Mouse (Mus musculus) cerebellum, adult 8-10 months (tissue): ENCODE data around the gene F12.

Experiments used
- DNase-seq: peaks from one replicate; pipeline ENCODE4 v3.0.0; 2022

Gene F12

GRCm38 (mm10) chr13:55426613-55427012, at the start of gene F12:
Gene F12 (minus strand): TSS chr13:55426793.
- no peak for DNase-seq

- no peak for DNase-seq
These were observed 49.7 kb upstream of the F12 start for GRCm38 (mm10) chr13:55476256-55476655.

DNA sequence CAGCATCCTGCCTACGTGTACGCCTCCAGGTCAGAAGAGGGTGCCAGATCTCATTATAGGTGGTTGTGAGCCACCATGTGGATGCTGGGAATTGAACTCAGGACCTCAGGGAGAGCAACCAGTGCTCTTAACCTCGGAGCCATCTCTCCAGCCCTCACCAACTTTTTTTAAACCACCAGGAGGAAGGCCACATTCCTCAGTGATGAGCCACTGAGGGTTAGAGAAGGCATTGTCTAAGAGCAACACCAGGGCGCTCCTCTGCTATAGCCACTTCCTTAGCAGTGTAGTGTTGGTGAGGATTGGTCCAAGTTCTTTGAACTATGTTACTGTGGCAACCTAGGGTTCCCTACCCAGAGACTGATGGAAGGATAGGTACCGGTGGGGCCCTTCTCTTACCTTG, 49.2 kb upstream of the F12 start:
- DNase-seq: no peak

GRCm38 (mm10) chr13:55474621-55475069, 48.1 kb upstream of the F12 start:
- DNase-seq: no peak

- no peak for DNase-seq
These were observed 47.4 kb upstream of the F12 start for GRCm38 (mm10) chr13:55473961-55474360.

DNA sequence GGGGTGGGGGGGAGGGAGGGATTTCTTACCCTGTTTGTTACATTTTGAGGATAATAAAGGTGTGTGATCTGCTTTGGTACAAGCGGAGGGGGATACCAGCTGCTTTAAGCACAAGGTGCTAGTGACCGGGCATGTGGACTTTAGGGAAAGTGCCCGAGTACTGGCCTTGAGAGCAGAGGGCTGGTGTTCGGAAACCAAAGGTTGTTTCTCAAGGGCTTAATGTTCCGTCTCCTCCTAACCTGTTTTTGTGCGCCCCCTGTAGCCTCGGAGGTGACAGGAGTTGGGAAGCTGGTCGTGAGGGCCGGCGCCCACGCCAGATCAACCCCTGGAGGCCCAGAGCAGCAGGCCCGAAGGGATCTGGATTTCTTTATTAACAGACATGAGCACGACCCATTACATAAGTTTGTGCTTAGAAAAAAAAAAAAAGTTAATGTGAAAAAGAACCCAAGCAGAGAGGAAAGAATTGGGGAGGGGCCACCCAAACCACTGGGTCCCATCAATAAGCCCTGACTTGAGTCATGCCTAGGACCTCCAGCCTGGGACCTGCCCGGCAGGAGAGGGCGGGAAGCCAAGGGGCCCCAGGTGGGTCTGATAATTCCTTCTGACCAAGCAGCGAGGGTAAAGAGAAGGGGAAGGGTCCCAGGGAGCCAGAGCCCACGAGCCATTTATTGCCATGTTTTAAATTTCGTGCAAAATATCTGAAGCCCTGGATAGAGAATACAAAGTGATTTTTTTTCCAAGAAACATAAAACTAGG, 46.7 kb upstream of the F12 start:
- DNase-seq: no peak

- DNase-seq: peak; percentile 65
These were observed 45.8 kb upstream of the F12 start for GRCm38 (mm10) chr13:55472132-55473022.

GRCm38 (mm10) chr13:55471819-55472131, 45.2 kb upstream of the F12 start:
- DNase-seq: no peak

DNA sequence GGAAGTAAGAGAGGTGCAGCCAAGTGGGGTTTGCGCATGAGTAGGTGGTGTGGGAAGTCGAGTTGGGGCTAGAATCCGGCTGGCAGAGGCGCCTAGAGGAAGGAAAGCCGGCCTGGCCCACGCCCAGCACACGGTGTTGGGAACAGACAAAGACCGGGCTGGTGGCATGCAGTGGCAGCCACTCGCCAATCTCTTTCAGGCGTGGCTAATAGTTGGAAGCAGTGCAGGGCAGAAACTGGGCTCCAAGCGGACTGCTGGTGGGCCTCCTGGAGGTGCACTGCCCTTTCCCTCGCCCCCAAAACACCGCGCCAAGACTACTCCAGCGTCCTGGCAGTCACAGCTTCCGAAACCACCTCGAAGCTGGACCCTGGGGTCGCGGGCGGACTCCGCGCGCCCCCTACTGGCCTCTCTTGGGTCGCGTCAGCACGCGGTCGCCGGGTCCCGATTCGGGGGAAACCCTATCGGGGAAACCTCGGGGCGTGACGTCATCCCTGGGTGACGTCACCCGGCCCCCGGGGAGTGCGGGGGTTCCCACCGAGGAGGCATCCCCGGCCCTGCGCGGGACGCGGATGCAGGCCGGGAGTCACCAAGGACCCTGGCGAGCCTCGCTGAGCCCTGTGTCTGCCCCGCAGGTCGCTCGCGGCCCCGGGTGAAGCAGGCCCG, 44.7 kb upstream of the F12 start:
- peak; percentile 83 for DNase-seq

GRCm38 (mm10) chr13:55470372-55470771, 43.8 kb upstream of the F12 start:
- DNase-seq: peak; percentile 84

DNA sequence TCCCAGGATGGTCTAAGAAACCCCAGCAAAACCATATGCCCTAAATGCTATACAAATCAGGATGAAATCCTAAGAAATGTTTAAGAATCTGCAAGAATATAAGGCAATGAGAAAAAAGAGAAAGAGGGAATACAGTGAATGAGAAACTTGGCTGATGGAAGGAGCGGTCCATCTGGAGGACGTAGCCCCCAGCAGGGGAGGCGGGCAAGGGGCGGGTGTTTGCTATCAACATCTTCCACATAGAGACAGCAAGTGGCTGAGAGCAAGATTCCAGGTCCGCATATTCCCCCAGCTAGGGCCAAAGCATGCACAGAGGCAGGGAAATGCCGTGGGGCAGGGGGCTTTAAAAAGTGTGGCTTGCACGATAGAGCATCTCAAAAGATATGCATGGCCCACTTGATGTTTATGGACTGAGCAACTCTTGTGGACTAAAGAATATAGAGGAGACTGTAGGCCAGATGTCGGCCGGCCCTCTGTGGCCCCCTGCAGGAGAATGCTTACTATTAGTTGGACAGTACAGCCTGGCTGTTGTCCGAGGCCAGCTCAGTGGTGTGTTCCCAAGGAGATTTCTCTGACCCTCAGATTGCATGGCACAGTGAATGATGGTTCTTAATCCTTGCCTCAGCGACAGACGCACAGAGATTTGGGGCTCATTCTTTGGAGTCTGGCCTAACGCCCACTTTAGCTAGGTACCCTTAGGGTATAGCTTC, 42.4 kb upstream of the F12 start:
- no peak for DNase-seq

DNA sequence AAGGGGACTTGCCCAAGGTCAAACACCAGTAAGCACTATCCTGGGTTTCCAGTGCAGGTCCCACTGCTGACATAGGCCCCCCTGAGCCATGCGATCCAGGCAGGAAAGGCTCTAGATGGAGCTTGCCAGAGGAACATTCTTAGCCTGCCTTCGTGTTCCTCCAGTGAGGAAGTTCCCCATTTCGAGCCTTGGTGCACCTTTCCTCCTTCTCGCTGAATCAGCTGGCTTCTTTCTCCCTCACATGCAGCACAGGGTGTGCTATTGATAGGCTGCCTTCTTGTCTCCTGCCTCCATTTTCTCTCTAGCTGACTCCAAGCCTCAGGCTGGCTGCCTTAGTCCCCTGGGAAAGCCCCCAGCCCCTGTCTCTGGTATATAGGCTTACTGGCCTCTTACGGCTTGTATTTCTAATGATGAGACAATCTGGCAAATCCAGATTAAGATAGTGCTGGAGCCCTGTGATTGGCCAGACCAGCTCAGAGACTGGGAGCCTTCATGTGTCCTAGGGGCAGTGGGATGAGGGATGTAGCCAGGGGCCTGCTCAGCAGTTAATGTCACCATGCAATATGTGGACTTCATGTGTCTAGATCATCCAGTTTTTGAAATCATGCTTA, 39.3 kb upstream of the F12 start:
- DNase-seq: no peak

DNA sequence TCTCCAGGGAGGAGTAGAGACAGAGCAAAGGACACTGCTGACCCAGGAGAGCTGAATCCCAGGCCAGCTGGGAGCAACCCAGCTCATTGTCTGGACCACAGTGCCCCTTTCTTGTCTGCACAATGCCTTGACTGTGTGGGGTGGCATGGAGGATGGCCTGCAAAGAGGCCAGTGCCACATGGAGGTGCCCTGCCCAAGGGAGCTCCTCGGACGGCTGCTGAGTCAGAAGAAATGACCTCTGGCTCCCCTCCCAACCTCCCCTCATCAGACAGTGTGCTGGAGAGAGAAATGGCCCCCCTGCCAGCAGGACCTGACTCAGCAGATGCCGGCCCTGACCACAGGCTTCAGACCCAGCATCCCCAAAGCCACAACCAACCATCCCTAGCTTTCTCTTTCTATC, 38.6 kb upstream of the F12 start:
- no peak for DNase-seq

GRCm38 (mm10) chr13:55464027-55464884, 37.7 kb upstream of the F12 start, which contains the start of gene Prr7:
Gene Prr7 (plus strand): TSS chr13:55464267.
- DNase-seq: peak; percentile 48

GRCm38 (mm10) chr13:55463399-55464026, 36.9 kb upstream of the F12 start:
- DNase-seq: no peak

- no peak for DNase-seq
These were observed 36.4 kb upstream of the F12 start for GRCm38 (mm10) chr13:55462965-55463364.

DNA sequence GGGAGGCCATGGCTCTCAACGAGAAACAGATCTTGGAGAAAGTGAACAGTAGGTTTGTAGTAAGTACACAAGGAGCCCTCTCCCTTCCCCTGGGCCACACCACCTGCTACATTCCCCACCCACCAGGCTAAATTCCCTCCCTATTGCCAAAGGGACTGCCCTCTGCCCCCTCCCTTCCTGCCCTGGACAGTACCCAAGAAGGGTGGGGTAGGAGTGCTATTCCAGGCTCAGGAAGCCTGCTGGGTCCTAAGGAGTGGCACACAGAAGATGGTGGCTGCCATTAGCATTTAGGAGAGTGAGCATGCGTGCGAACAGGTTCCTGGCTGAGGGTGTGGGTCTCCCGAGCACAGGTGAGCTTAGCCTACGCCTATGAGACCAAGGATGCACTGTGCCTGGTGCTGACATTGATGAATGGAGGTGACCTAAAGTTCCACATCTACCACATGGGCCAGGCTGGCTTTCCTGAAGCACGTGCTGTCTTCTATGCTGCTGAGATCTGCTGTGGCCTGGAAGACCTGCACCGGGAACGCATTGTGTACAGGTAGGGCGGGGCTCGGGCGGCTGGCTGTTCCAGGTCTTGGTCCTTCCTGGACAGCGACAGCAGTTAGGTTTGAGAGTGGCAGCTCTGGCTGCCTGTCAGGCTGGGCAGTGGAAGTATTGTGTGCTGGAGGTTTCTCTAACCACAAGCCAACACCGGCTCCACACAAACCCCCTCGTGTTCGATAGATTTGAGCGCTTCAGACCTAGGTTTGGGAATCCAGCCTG, 25.4 kb upstream of the F12 start:
- no peak for DNase-seq

- no peak for DNase-seq
These were observed 24.7 kb upstream of the F12 start for GRCm38 (mm10) chr13:55451296-55451695.

GRCm38 (mm10) chr13:55450511-55450980, 24.0 kb upstream of the F12 start:
- no peak for DNase-seq
